Mouse (Mus musculus): ENCODE measurements around the gene Tmco4. TPM values are rescaled to one million over a fixed set of nuclear protein-coding genes. Genes with fewer than 3 reads are reported as not detected.
"Not testable (repeated sequence)": the region's sequence is repeated elsewhere in the genome, so short reads cannot be mapped to it uniquely, and the experiment has no call there.

The Tmco4 gene
- polyA plus RNA-seq, 1 experiment from 2014 or later = 1.1 TPM

GRCm38 (mm10) chr4:138959926-138960325 lies 12.8 kb upstream of the Tmco4 start:
- no peaks in the 10 kb centered on the region for H3K4me1 ChIP-seq
- H3K27ac ChIP-seq (replicated peaks) = no peak overlapping the region
- H3K36me3 ChIP-seq (replicated peaks) = no peaks in the 10 kb centered on the region
- no peak overlapping the region for H3K4me3 ChIP-seq
- 68% methylated on average over 7 of the region's 7 CpGs for WGBS
- DNase-seq (ENCODE audit: low spot score) = no peak
- H3K27me3 ChIP-seq (replicated peaks; ENCODE audit: low read depth, poor library complexity, severe bottlenecking) = no peaks in the 10 kb centered on the region
- H3K9me3 ChIP-seq = no peaks in the 10 kb centered on the region

- no peak for DNase-seq (ENCODE audit: low spot score)
- Histone ChIP-seq H3K9me3 (no peaks in the 10 kb centered on the region), H3K36me3 (replicated peaks) (no peaks in the 10 kb centered on the region), H3K4me1 (no peaks in the 10 kb centered on the region), H3K27me3 (replicated peaks; ENCODE audit: low read depth, poor library complexity, severe bottlenecking) (no peaks in the 10 kb centered on the region), H3K27ac (replicated peaks) (no peak overlapping the region), H3K4me3 (no peak overlapping the region)
- WGBS = 89% methylated on average over 5 of the region's 5 CpGs
Measured at GRCm38 (mm10) chr4:138962719-138963118, 10.0 kb upstream of the Tmco4 start.

- no peaks in the 10 kb centered on the region for H3K4me1 ChIP-seq
- H3K36me3 ChIP-seq (replicated peaks) = no peaks in the 10 kb centered on the region
- no peak overlapping the region for H3K4me3 ChIP-seq
- no peaks in the 10 kb centered on the region for H3K9me3 ChIP-seq
- no peaks in the 10 kb centered on the region for H3K27me3 ChIP-seq (replicated peaks; ENCODE audit: low read depth, poor library complexity, severe bottlenecking)
- H3K27ac ChIP-seq (replicated peaks) = no peak overlapping the region
- WGBS = 85% methylated on average over 5 of the region's 5 CpGs
- no peak for DNase-seq (ENCODE audit: low spot score)
Measured at GRCm38 (mm10) chr4:138965871-138966270, 6.8 kb upstream of the Tmco4 start.

GRCm38 (mm10) chr4:138966866-138967265 lies 5.8 kb upstream of the Tmco4 start, which contains the start of gene Rnf186:
Gene Rnf186 (plus strand): TSS chr4:138967112.
- no peak within 1 kb of the TSS for H3K27ac ChIP-seq (replicated peaks)
- no peak within 1 kb of the TSS for H3K4me3 ChIP-seq
- H3K9me3 ChIP-seq = no peaks in the 10 kb centered on the region
- DNase-seq (ENCODE audit: low spot score) = no peak
- H3K36me3 ChIP-seq (replicated peaks) = no peaks in the 10 kb centered on the region
- no peaks in the 10 kb centered on the region for H3K27me3 ChIP-seq (replicated peaks; ENCODE audit: low read depth, poor library complexity, severe bottlenecking)
- peaks cover 1% of the 10 kb centered on the region for H3K4me1 ChIP-seq
- WGBS = 89% methylated on average over 13 of the region's 13 CpGs

GRCm38 (mm10) chr4:138967485-138967884 lies 5.2 kb upstream of the Tmco4 start:
- WGBS = 92% methylated on average over 15 of the region's 15 CpGs
- no peaks in the 10 kb centered on the region for H3K36me3 ChIP-seq (replicated peaks)
- H3K27ac ChIP-seq (replicated peaks) = no peak overlapping the region
- no peak for DNase-seq (ENCODE audit: low spot score)
- 0 out of 2 replicates have a peak, but pooled peaks cover 4% of the 10 kb centered on the region for H3K27me3 ChIP-seq (replicated peaks; ENCODE audit: low read depth, poor library complexity, severe bottlenecking)
- H3K9me3 ChIP-seq = no peaks in the 10 kb centered on the region
- no peak overlapping the region for H3K4me3 ChIP-seq
- H3K4me1 ChIP-seq = peaks cover 7% of the 10 kb centered on the region

- DNase-seq (ENCODE audit: low spot score) = no peak
- WGBS = 84% methylated on average over 16 of the region's 16 CpGs
- Histone ChIP-seq H3K9me3 (no peaks in the 10 kb centered on the region), H3K36me3 (replicated peaks) (no peaks in the 10 kb centered on the region), H3K4me3 (no peak overlapping the region), H3K27me3 (replicated peaks; ENCODE audit: low read depth, poor library complexity, severe bottlenecking) (0 out of 2 replicates have a peak, but pooled peaks cover 7% of the 10 kb centered on the region), H3K4me1 (peaks cover 18% of the 10 kb centered on the region), H3K27ac (replicated peaks) (no peak overlapping the region; the same call in 1 of the 2 replicates)
Measured at GRCm38 (mm10) chr4:138968772-138969556, 3.7 kb upstream of the Tmco4 start.

GRCm38 (mm10) chr4:138969736-138970135 lies 3.0 kb upstream of the Tmco4 start:
- WGBS = 81% methylated on average over 9 of the region's 9 CpGs

GRCm38 (mm10) chr4:138971371-138971770 lies 1.3 kb upstream of the Tmco4 start:
- WGBS = 92% methylated on average over 6 of the region's 6 CpGs
- H3K4me3 ChIP-seq = no peak overlapping the region
- H3K27ac ChIP-seq (replicated peaks) = no peak overlapping the region
- no peaks in the 10 kb centered on the region for H3K9me3 ChIP-seq
- no peaks in the 10 kb centered on the region for H3K36me3 ChIP-seq (replicated peaks)
- 0 out of 2 replicates have a peak, but pooled peaks cover 9% of the 10 kb centered on the region for H3K27me3 ChIP-seq (replicated peaks; ENCODE audit: low read depth, poor library complexity, severe bottlenecking)
- H3K4me1 ChIP-seq = peaks cover 22% of the 10 kb centered on the region
- DNase-seq (ENCODE audit: low spot score) = no peak

More at GRCm38 (mm10) chr4:138969736-138970135, 3.0 kb upstream of the Tmco4 start:
- Histone ChIP-seq H3K27me3 (replicated peaks; ENCODE audit: low read depth, poor library complexity, severe bottlenecking) (0 out of 2 replicates have a peak, but pooled peaks cover 9% of the 10 kb centered on the region), H3K36me3 (replicated peaks) (no peaks in the 10 kb centered on the region), H3K27ac (replicated peaks) (no peak overlapping the region), H3K9me3 (no peaks in the 10 kb centered on the region), H3K4me3 (no peak overlapping the region), H3K4me1 (peaks cover 18% of the 10 kb centered on the region)
- no peak for DNase-seq (ENCODE audit: low spot score)

GRCm38 (mm10) chr4:138972139-138972826 lies 405 bp upstream of the Tmco4 start:
- Histone ChIP-seq H3K27ac (replicated peaks) (peak overlapping the region; percentile 90), H3K27me3 (replicated peaks; ENCODE audit: low read depth, poor library complexity, severe bottlenecking) (0 out of 2 replicates have a peak, but pooled peaks cover 9% of the 10 kb centered on the region), H3K9me3 (no peaks in the 10 kb centered on the region), H3K4me3 (peak overlapping the region; percentile 69), H3K36me3 (replicated peaks) (no peaks in the 10 kb centered on the region), H3K4me1 (peaks cover 22% of the 10 kb centered on the region)
- WGBS = 21% methylated on average over 20 of the region's 20 CpGs
- peak; percentile 60 for DNase-seq (ENCODE audit: low spot score)

GRCm38 (mm10) chr4:138973719-138974115 lies 1.0 kb downstream of the Tmco4 start:
- WGBS = 54% methylated on average over 3 of the region's 3 CpGs
- Histone ChIP-seq H3K27ac (replicated peaks) (peak overlapping the region; percentile 90; the same call in 1 of the 2 replicates), H3K4me3 (peak overlapping the region; percentile 69), H3K36me3 (replicated peaks) (no peaks in the 10 kb centered on the region), H3K4me1 (peaks cover 22% of the 10 kb centered on the region), H3K27me3 (replicated peaks; ENCODE audit: low read depth, poor library complexity, severe bottlenecking) (0 out of 2 replicates have a peak, but pooled peaks cover 9% of the 10 kb centered on the region), H3K9me3 (no peaks in the 10 kb centered on the region)
- no peak for DNase-seq (ENCODE audit: low spot score)

GRCm38 (mm10) chr4:138974540-138974939 lies 1.9 kb downstream of the Tmco4 start:
- not testable (repeated sequence) for H3K27ac ChIP-seq (replicated peaks); DNase-seq (ENCODE audit: low spot score); H3K4me3 ChIP-seq; H3K9me3 ChIP-seq; H3K36me3 ChIP-seq (replicated peaks)
- 73% methylated on average over 2 of the region's 2 CpGs for WGBS
- peaks cover 22% of the 10 kb centered on the region for H3K4me1 ChIP-seq
- H3K27me3 ChIP-seq (replicated peaks; ENCODE audit: low read depth, poor library complexity, severe bottlenecking) = 0 out of 2 replicates have a peak, but pooled peaks cover 12% of the 10 kb centered on the region

- Histone ChIP-seq H3K4me1 (peaks cover 22% of the 10 kb centered on the region), H3K36me3 (replicated peaks) (no peaks in the 10 kb centered on the region), H3K4me3 (no peak overlapping the region), H3K27me3 (replicated peaks; ENCODE audit: low read depth, poor library complexity, severe bottlenecking) (0 out of 2 replicates have a peak, but pooled peaks cover 12% of the 10 kb centered on the region), H3K27ac (replicated peaks) (no peak overlapping the region), H3K9me3 (no peaks in the 10 kb centered on the region)
- WGBS = 51% methylated on average over 3 of the region's 3 CpGs
- DNase-seq (ENCODE audit: low spot score) = no peak
Measured at GRCm38 (mm10) chr4:138975194-138975593, 2.5 kb downstream of the Tmco4 start.

All from embryonic facial prominence, embryonic 10.5 days (tissue).